ENCODE assay signal across 10 mouse cellular contexts in the genomic region with DNA sequence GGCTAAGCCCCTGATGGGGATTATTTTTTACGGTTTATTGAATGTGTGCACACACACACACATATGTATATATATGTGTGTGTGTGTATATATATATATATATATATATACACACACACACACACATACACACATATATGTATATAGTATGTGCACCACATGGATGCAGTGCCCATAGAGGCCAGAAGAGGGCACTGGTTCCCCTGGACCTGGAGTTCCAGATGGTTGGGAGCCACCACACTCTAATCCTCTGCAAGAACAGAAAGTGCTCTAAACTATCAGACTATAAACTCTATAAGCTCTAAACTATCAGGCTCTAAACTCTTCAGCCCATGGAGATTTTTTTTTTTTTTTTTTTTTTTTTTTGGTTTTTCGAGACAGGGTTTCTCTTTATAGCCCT. TPM values are rescaled to one million over a fixed set of nuclear protein-coding genes. Genes with fewer than 3 reads are reported as not detected.
DNase-seq lines count a peak whose midpoint lies in the region; ATAC-seq and TF ChIP-seq lines count a peak whose summit lies in the region.
"Had no signal": no experiment of that assay in that cellular context is flagged by ENCODE, and none has a peak within 500 bp of the region (broad histone marks: within the 10 kb centered on the region; RNA-seq: fewer than 3 reads in every experiment).

No protein-coding gene starts in this region.

- TF ChIP-seq EP300 in liver, postnatal 0 days (IDR thresholded peaks at IDR 0.05; ENCODE audit: low read depth) = no peak

- 78% methylated on average over 2 of the region's 2 CpGs for WGBS in forebrain, embryonic 12.5 days
- WGBS in forebrain, embryonic 11.5 days = 94% methylated on average over 1 of the region's 2 CpGs
- 95% methylated on average over 1 of the region's 2 CpGs for WGBS in liver, postnatal 0 days (ENCODE audit: insufficient replicate concordance)
- WGBS in liver, embryonic 12.5 days (ENCODE audit: insufficient replicate concordance) = 72% methylated on average over 2 of the region's 2 CpGs

- ATAC-seq in forebrain, embryonic 12.5 days (ENCODE audit: low FRiP score) = no peak
- no peak for ATAC-seq in forebrain, embryonic 11.5 days (replicated peaks; ENCODE audit: low FRiP score)
- ATAC-seq in liver, postnatal 0 days = no peak
- no peak for ATAC-seq in liver, embryonic 12.5 days
- no peak for ATAC-seq in monocyte, adult 5-6 weeks (replicated peaks; ENCODE audit: insufficient number of reproducible peaks, low FRiP score, low TSS enrichment, poor library complexity, severe bottlenecking)

- in situ Hi-C loops in ES-E14 (cut with MboI; ENCODE audit: low sequenced_read_pairs in 2 of 2, unreplicated experiment in 2 of 2) = no loop called here

- no peak overlapping the region for H3K9ac ChIP-seq in forebrain, embryonic 12.5 days
- no peak overlapping the region for H3K9ac ChIP-seq in forebrain, embryonic 11.5 days (ENCODE audit: low read length)
- H3K9ac ChIP-seq in liver, postnatal 0 days (replicated peaks) = no peak overlapping the region
- no peak overlapping the region for H3K9ac ChIP-seq in liver, embryonic 12.5 days
- no peak overlapping the region for H3K9ac ChIP-seq in ES-E14 (ENCODE audit: insufficient read depth, low read depth, low read length, poor library complexity, severe bottlenecking)

- H3K36me3 ChIP-seq in forebrain, embryonic 12.5 days (replicated peaks) = peaks cover 29% of the 10 kb centered on the region
- H3K36me3 ChIP-seq in forebrain, embryonic 11.5 days (ENCODE audit: control insufficient read depth, insufficient read depth, low read length) = no peaks in the 10 kb centered on the region
- H3K36me3 ChIP-seq in liver, postnatal 0 days (replicated peaks; ENCODE audit: insufficient read depth, low read length) = peaks cover 25% of the 10 kb centered on the region
- peaks cover 57% of the 10 kb centered on the region for H3K36me3 ChIP-seq in liver, embryonic 12.5 days
- peaks cover 12% of the 10 kb centered on the region; the same call in 1 of the 2 replicates for H3K36me3 ChIP-seq in ES-E14 (ENCODE audit: control insufficient read depth, insufficient read depth, low read length, poor library complexity, severe bottlenecking)

- H3K4me1 ChIP-seq in forebrain, embryonic 12.5 days = peaks cover 64% of the 10 kb centered on the region
- peaks cover 19% of the 10 kb centered on the region for H3K4me1 ChIP-seq in forebrain, embryonic 11.5 days (replicated peaks; ENCODE audit: control insufficient read depth, insufficient read depth, low read length)
- H3K4me1 ChIP-seq in liver, postnatal 0 days (ENCODE audit: insufficient read depth) = peaks cover 44% of the 10 kb centered on the region
- peaks cover 49% of the 10 kb centered on the region for H3K4me1 ChIP-seq in liver, embryonic 12.5 days
- H3K4me1 ChIP-seq in ES-E14 (ENCODE audit: control insufficient read depth in 2 of 2, insufficient read depth in 2 of 2, low read length in 2 of 2, poor library complexity in 1 of 2) = peaks cover 19 to 58% of the 10 kb centered on the region in 2 experiments

- no peak overlapping the region for H3K4me3 ChIP-seq in forebrain, embryonic 12.5 days (replicated peaks)
- no peak overlapping the region for H3K4me3 ChIP-seq in forebrain, embryonic 11.5 days (ENCODE audit: low read depth, low read length)
- no peak overlapping the region for H3K4me3 ChIP-seq in liver, postnatal 0 days (ENCODE audit: low read depth, low read length)
- H3K4me3 ChIP-seq in liver, embryonic 12.5 days = no peak overlapping the region
- H3K4me3 ChIP-seq in ES-E14 (ENCODE audit: insufficient read depth in 1 of 2, low read depth in 1 of 2, low read length in 2 of 2, poor library complexity in 1 of 2, severe bottlenecking in 1 of 2) = no peak overlapping the region
- H3K4me3 ChIP-seq: megakaryocyte, embryonic 14.5 days had no signal

- no peak for DNase-seq in forebrain, embryonic 11.5 days (ENCODE audit: low spot score)
- no peak for DNase-seq in liver, postnatal 0 days
- no peak for DNase-seq in ES-E14 (ENCODE audit: low read depth, low spot score)
- DNase-seq in induced T-regulatory cell, adult 2 months (ENCODE audit: low read depth) = peak; percentile 28
- DNase-seq in thymus, postnatal 10 days (ENCODE audit: low spot score in 2 of 2) = no peak
- DNase-seq: kidney, adult 18-20 months had no signal

- H3K4me2 ChIP-seq in forebrain, embryonic 12.5 days = no peak overlapping the region
- H3K4me2 ChIP-seq in forebrain, embryonic 11.5 days (ENCODE audit: low read depth, low read length, severe bottlenecking) = no peak overlapping the region
- no peak overlapping the region for H3K4me2 ChIP-seq in liver, postnatal 0 days (ENCODE audit: low read depth, low read length)
- no peak overlapping the region for H3K4me2 ChIP-seq in liver, embryonic 12.5 days

- peak overlapping the region; percentile 85 for H3K27ac ChIP-seq in forebrain, embryonic 12.5 days
- no peak overlapping the region for H3K27ac ChIP-seq in forebrain, embryonic 11.5 days (ENCODE audit: low read depth, low read length)
- H3K27ac ChIP-seq in liver, postnatal 0 days (ENCODE audit: low read depth) = no peak overlapping the region
- no peak overlapping the region for H3K27ac ChIP-seq in liver, embryonic 12.5 days
- H3K27ac ChIP-seq in ES-E14 (ENCODE audit: insufficient read depth, low read depth, low read length, poor library complexity, severe bottlenecking) = no peak overlapping the region

- no peaks in the 10 kb centered on the region for H3K27me3 ChIP-seq in forebrain, embryonic 12.5 days
- no peaks in the 10 kb centered on the region for H3K27me3 ChIP-seq in forebrain, embryonic 11.5 days (ENCODE audit: control insufficient read depth, insufficient read depth, low read length)
- no peaks in the 10 kb centered on the region for H3K27me3 ChIP-seq in liver, postnatal 0 days (ENCODE audit: insufficient read depth, low read length)
- H3K27me3 ChIP-seq in liver, embryonic 12.5 days (replicated peaks) = no peaks in the 10 kb centered on the region
- H3K27me3 ChIP-seq: megakaryocyte, embryonic 14.5 days had no signal

- H3K9me3 ChIP-seq in forebrain, embryonic 12.5 days = no peaks in the 10 kb centered on the region
- no peaks in the 10 kb centered on the region for H3K9me3 ChIP-seq in forebrain, embryonic 11.5 days (ENCODE audit: control insufficient read depth, low read length)
- H3K9me3 ChIP-seq in liver, postnatal 0 days (ENCODE audit: low read length) = no peaks in the 10 kb centered on the region
- no peaks in the 10 kb centered on the region for H3K9me3 ChIP-seq in liver, embryonic 12.5 days (replicated peaks)
- H3K9me3 ChIP-seq in ES-E14 (ENCODE audit: control insufficient read depth, insufficient read depth, low read depth, low read length) = no peaks in the 10 kb centered on the region

- TF ChIP-seq CTCF in liver, postnatal 0 days (IDR thresholded peaks at IDR 0.05; ENCODE audit: low read depth) = peak; percentile 32; the same call in 1 of the 2 replicates

TF ChIP-seq in ES-E14, 5 proteins besides CTCF, POLR2A, EP300 and RAD21:
- TF ChIP-seq ZNF384 (IDR thresholded peaks at IDR 0.05; ENCODE audit: low read depth, low read length) = peak; percentile 66; the same call in 1 of the 2 replicates
- TF ChIP-seq ZC3H11A (IDR thresholded peaks at IDR 0.05; ENCODE audit: borderline replicate concordance, low read depth, low read length) = no peak
TF ChIP-seq in ES-E14: peak in this region for 1.

RNA-seq across cellular contexts. Expression of gene Slc6a6, which starts 25.1 kb away (rescaled TPM):
- polyA plus RNA-seq in forebrain, embryonic 12.5 days (2016; fragmentation: Nextera tagmentation; extraction: Ambion mirVana) = 67.6 and 79.0 TPM in 2 replicates
- polyA plus RNA-seq in forebrain, embryonic 11.5 days (2014; fragmentation: Nextera tagmentation; extraction: Ambion mirVana) = 44.2 and 49.3 TPM in 2 replicates
- polyA plus RNA-seq in liver, postnatal 0 days (2015; fragmentation: Nextera tagmentation; extraction: Ambion mirVana) = 31.1 and 34.4 TPM in 2 replicates
- 22.1 and 24.9 TPM in 2 replicates for polyA plus RNA-seq in liver, embryonic 12.5 days (2016; fragmentation: Nextera tagmentation; extraction: Ambion mirVana)
- total RNA-seq in ES-E14 (2012; rRNA removed) = 150 and 231 TPM in 2 replicates
- 63.2 to 87.6 TPM (median 76.2 TPM) in 3 replicates for total RNA-seq in monocyte, adult 5-6 weeks (2017)
